8 mouse cellular contexts compared by ENCODE assay signal in the genomic region with DNA sequence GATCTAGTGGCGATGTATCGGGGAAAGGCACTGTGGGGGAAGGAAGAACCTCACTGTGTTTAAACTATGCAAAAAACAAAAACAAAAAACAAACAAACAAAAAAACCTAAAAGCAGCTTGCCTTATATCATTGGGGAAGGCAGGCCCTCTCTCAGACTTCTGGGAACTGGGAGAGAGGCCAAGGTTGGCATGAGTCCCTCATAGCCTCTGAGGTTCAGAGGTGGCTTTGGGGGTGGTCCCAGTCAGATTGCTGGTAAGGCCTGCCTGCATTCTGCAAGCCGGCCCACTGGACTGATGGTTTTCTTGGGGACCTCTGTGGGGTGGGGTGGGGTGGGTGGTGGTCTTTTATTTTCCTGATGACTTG. TPM values are rescaled to one million over a fixed set of nuclear protein-coding genes. Genes with fewer than 3 reads are reported as not detected.
A peak's percentile ranks its signal among the peaks of the same experiment; 100 is the strongest.
DNase-seq lines count a peak whose midpoint lies in the region; ATAC-seq and TF ChIP-seq lines count a peak whose summit lies in the region.
"Had no signal": no experiment of that assay in that cellular context is flagged by ENCODE, and none has a peak within 500 bp of the region (broad histone marks: within the 10 kb centered on the region; RNA-seq: fewer than 3 reads in every experiment).

No protein-coding gene starts in this region.

- WGBS in forebrain, embryonic 10.5 days: 55% methylated on average over 3 of the region's 3 CpGs
- WGBS in intestine, postnatal 0 days: 48% methylated on average over 3 of the region's 3 CpGs
- WGBS in neural tube, embryonic 15.5 days: 59% methylated on average over 3 of the region's 3 CpGs

- no peaks in the 10 kb centered on the region for H3K27me3 ChIP-seq in megakaryocyte, embryonic 14.5 days (replicated peaks)
- H3K27me3 ChIP-seq in forebrain, embryonic 10.5 days (ENCODE audit: poor library complexity, severe bottlenecking): no peaks in the 10 kb centered on the region
- H3K27me3 ChIP-seq in intestine, postnatal 0 days (replicated peaks; ENCODE audit: control insufficient read depth, insufficient read depth, low read length): peaks cover 9% of the 10 kb centered on the region; the same call in 1 of the 2 replicates
- no peaks in the 10 kb centered on the region for H3K27me3 ChIP-seq in neural tube, embryonic 15.5 days (replicated peaks)

- H3K4me1 ChIP-seq in megakaryocyte, embryonic 14.5 days: peaks cover 50% of the 10 kb centered on the region
- H3K4me1 ChIP-seq in forebrain, embryonic 10.5 days: peaks cover 35% of the 10 kb centered on the region
- no peaks in the 10 kb centered on the region; the same call in 1 of the 2 replicates for H3K4me1 ChIP-seq in intestine, postnatal 0 days (replicated peaks; ENCODE audit: control insufficient read depth, insufficient read depth, low read length)
- peaks cover 11% of the 10 kb centered on the region for H3K4me1 ChIP-seq in neural tube, embryonic 15.5 days

- TF ChIP-seq CTCF in intestine, postnatal 0 days (IDR thresholded peaks at IDR 0.05; ENCODE audit: low read depth): no peak

- no peak for ATAC-seq in megakaryocyte, adult 5-6 weeks (ENCODE audit: poor library complexity, severe bottlenecking)
- ATAC-seq in intestine, postnatal 0 days: no peak
- ATAC-seq in neural tube, embryonic 15.5 days (ENCODE audit: low FRiP score): no peak

- H3K9me3 ChIP-seq in megakaryocyte, embryonic 14.5 days: no peaks in the 10 kb centered on the region
- H3K9me3 ChIP-seq in forebrain, embryonic 10.5 days: peaks cover 13% of the 10 kb centered on the region; the same call in 1 of the 2 replicates
- no peaks in the 10 kb centered on the region for H3K9me3 ChIP-seq in intestine, postnatal 0 days (ENCODE audit: control insufficient read depth)
- no peaks in the 10 kb centered on the region for H3K9me3 ChIP-seq in neural tube, embryonic 15.5 days (replicated peaks)

- H3K27ac ChIP-seq in forebrain, embryonic 10.5 days: peak overlapping the region; percentile 89
- no peak overlapping the region; the same call in 1 of the 2 replicates for H3K27ac ChIP-seq in intestine, postnatal 0 days (ENCODE audit: low read depth, low read length)
- H3K27ac ChIP-seq in neural tube, embryonic 15.5 days (replicated peaks): peak overlapping the region; percentile 37; the same call in 1 of the 2 replicates

- peak overlapping the region; percentile 66 for H3K4me2 ChIP-seq in intestine, postnatal 0 days (replicated peaks; ENCODE audit: low read depth)
- H3K4me2 ChIP-seq in neural tube, embryonic 15.5 days: 0 out of 2 replicates have a peak overlapping the region, but pooled peaks have one; percentile 39

- H3K36me3 ChIP-seq in megakaryocyte, embryonic 14.5 days (replicated peaks; ENCODE audit: low read length): peaks cover 12% of the 10 kb centered on the region
- H3K36me3 ChIP-seq in forebrain, embryonic 10.5 days (replicated peaks): peaks cover 35% of the 10 kb centered on the region
- H3K36me3 ChIP-seq in intestine, postnatal 0 days (ENCODE audit: control insufficient read depth, insufficient read depth): peaks cover 36% of the 10 kb centered on the region
- H3K36me3 ChIP-seq in neural tube, embryonic 15.5 days: peaks cover 36% of the 10 kb centered on the region

- H3K9ac ChIP-seq in intestine, postnatal 0 days (ENCODE audit: low read depth, low read length): no peak overlapping the region
- H3K9ac ChIP-seq in neural tube, embryonic 15.5 days (replicated peaks): no peak overlapping the region

- DNase-seq in forebrain, embryonic 10.5 days (ENCODE audit: extremely low spot score, low spot score): no peak
- DNase-seq in Muller cell, postnatal 12 days (ENCODE audit: inconsistent ontology term): no peak
- DNase-seq in urinary bladder, postnatal 10 days (ENCODE audit: low spot score): no peak

- H3K4me3 ChIP-seq in megakaryocyte, embryonic 14.5 days (replicated peaks): peak overlapping the region; percentile 93
- H3K4me3 ChIP-seq in forebrain, embryonic 10.5 days: peak overlapping the region; percentile 66
- no peak overlapping the region for H3K4me3 ChIP-seq in intestine, postnatal 0 days (ENCODE audit: low read depth, low read length)
- no peak overlapping the region for H3K4me3 ChIP-seq in neural tube, embryonic 15.5 days (replicated peaks)

RNA-seq across cellular contexts. Expression of gene Aldh4a1, which starts 5.7 kb away (rescaled TPM):
- 12.3 and 18.6 TPM in 2 replicates for polyA plus RNA-seq in megakaryocyte, embryonic 14.5 days (2012; ENCODE audit: insufficient read depth, low replicate concordance)
- total RNA-seq in megakaryocyte, adult 5-6 weeks (2015): 4.9 and 5.7 TPM in 2 replicates
- 5.8 and 8.9 TPM in 2 replicates for total RNA-seq in megakaryocyte, adult 5-6 weeks (2017)
- polyA plus RNA-seq in forebrain, embryonic 10.5 days (2016; fragmentation: Nextera tagmentation; extraction: Ambion mirVana): 22.7 and 22.8 TPM in 2 replicates
- polyA plus RNA-seq in intestine, postnatal 0 days (2015; fragmentation: Nextera tagmentation; extraction: Ambion mirVana): 3.5 and 3.9 TPM in 2 replicates
- 29.5 and 34.9 TPM in 2 replicates for polyA plus RNA-seq in neural tube, embryonic 15.5 days (2015; fragmentation: Nextera tagmentation; extraction: Ambion mirVana)

RNA-seq across cellular contexts. Expression of gene Gm21969, which starts 14.0 kb away (rescaled TPM):
- 0.03 TPM in 1 of 2 replicates, not detected in the other for polyA plus RNA-seq in megakaryocyte, embryonic 14.5 days (2012; ENCODE audit: insufficient read depth, low replicate concordance)
- not detected in 2 replicates for total RNA-seq in megakaryocyte, adult 5-6 weeks (2015)
- total RNA-seq in megakaryocyte, adult 5-6 weeks (2017): not detected in 2 replicates
- not detected in 2 replicates for polyA plus RNA-seq in forebrain, embryonic 10.5 days (2016; fragmentation: Nextera tagmentation; extraction: Ambion mirVana)
- polyA plus RNA-seq in intestine, postnatal 0 days (2015; fragmentation: Nextera tagmentation; extraction: Ambion mirVana): not detected in 2 replicates
- polyA plus RNA-seq in neural tube, embryonic 15.5 days (2015; fragmentation: Nextera tagmentation; extraction: Ambion mirVana): not detected in 2 replicates
- total RNA-seq: adrenal gland, adult 18-20 months had no signal

RNA-seq across cellular contexts. Expression of gene Tas1r2, which starts 36.4 kb away (rescaled TPM):
- 0.48 TPM in 1 of 2 replicates, not detected in the other for polyA plus RNA-seq in megakaryocyte, embryonic 14.5 days (2012; ENCODE audit: insufficient read depth, low replicate concordance)
- total RNA-seq in megakaryocyte, adult 5-6 weeks (2015): not detected in 2 replicates
- not detected in 2 replicates for total RNA-seq in megakaryocyte, adult 5-6 weeks (2017)
- polyA plus RNA-seq in forebrain, embryonic 10.5 days (2016; fragmentation: Nextera tagmentation; extraction: Ambion mirVana): not detected in 2 replicates
- not detected in 2 replicates for polyA plus RNA-seq in intestine, postnatal 0 days (2015; fragmentation: Nextera tagmentation; extraction: Ambion mirVana)
- polyA plus RNA-seq in neural tube, embryonic 15.5 days (2015; fragmentation: Nextera tagmentation; extraction: Ambion mirVana): not detected in 2 replicates
- total RNA-seq: adrenal gland, adult 18-20 months had no signal

Comparison
In these comparisons a context has a peak if more than half of its experiments do, and no peak if none do; other contexts are left out.
1. H3K4me3 ChIP-seq: peak in megakaryocyte, embryonic 14.5 days (single experiment) and forebrain, embryonic 10.5 days (single experiment); none in intestine, postnatal 0 days (single experiment) and neural tube, embryonic 15.5 days (single experiment).